Mouse (Mus musculus): Measurements from ENCODE around the gene Syt6.

The Syt6 gene

DNA sequence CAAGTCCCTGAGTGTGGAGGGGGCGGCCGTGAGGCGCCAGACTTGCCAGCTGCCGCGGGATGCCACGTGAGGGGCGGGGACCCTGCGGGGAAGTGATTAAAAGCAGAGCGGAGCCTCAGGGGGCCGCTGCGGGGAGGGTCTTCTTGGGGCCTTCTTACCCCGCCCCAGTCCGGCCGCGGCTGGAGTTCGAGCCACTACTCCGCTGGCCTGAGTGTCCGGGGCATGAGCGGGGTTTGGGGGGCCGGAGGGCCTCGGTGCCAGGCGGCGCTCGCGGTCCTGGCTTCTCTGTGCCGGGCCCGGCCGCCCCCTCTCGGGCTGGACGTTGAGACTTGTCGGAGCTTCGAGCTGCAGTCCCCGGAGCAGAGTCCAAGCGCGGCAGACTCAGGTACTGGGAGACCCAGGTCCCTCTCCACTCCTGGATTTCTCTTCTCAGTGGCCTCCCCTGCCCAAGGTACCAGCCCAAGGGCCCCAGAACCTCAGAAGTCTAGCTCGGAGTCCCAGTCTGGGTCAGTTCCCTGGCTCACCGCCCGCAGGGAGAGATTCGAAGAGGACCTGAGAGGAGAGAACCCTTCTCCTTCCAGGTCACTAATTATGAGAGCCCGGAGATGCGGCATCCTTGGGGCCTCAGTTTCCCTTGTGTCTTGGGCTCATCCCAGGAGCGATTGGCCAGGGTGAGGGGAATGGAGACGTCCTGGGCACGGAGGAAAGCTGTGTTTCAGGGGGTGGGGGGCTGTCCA is at the start of gene Syt6:
Syt6 (plus strand) TSS at position 76 of the 737 bp plus-strand sequence.
- DNase-seq (ENCODE audit: low read depth, low spot score) = no peak

DNA sequence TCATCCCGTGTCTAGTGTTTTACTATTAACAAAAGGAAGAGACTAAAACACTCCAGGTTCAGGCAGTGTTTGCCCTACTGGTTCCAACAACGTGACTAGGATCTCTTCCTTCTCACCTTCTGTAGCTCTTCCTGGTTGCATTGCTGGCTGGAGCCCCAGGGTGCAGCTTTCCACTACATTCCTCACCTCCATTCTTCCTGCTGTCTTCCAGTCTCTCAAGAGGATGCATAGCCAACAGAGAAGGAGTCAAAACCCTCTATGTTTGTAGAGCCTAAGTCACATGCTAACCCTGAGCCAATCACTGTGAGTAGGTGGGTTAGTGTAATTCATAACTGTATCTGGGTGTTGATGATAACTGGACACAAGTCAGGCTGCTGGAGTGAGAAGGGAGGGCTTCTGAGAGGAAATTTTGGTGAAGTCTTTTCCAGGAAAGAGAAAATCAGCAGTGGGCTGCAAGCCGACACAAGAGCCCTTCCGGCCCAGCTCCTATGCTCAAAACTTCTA is 48.8 kb upstream of the Syt6 start:
- DNase-seq (ENCODE audit: low read depth, low spot score) = no peak

DNA sequence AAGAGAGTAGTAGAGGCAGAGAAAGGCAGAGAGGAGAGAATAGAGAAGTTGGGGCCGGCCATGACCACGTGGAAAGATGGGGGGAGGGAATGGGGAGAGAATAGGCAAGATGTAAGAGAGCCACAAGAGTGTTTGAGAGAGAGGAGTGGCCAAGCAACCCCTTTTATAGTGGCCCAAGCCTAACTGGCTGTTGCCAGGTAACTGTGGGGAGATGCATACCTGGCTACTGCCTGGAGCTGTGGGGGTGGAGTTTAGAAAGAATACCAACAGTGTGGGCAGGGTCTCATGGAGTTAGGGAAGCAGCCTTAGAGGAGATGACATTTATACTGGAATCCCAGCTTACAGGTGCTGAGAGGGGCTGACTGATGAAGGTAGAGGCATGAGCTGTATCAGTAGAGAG is 48.2 kb upstream of the Syt6 start:
- DNase-seq (ENCODE audit: low read depth, low spot score) = no peak

DNA sequence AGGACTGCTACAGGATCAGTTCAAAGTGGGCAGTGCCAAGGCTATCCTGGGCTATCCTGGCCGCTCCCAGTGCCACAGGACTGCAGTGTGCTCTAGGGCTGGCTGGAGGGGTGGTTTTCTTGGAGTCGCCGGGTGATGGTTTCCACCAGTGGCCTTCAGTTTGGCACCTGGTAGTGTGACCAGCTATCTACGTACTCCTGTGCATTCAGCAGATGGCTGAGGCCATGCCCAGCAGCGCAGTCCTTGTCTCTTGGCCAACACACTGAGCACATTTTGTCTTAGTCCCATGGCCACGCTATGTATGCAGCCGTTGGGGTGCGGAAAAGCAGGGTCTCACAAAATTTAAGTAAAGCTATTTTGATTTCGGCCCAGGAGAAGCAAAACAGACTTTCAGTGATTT is 41.0 kb upstream of the Syt6 start:
- no peak for DNase-seq (ENCODE audit: low read depth, low spot score)

DNA sequence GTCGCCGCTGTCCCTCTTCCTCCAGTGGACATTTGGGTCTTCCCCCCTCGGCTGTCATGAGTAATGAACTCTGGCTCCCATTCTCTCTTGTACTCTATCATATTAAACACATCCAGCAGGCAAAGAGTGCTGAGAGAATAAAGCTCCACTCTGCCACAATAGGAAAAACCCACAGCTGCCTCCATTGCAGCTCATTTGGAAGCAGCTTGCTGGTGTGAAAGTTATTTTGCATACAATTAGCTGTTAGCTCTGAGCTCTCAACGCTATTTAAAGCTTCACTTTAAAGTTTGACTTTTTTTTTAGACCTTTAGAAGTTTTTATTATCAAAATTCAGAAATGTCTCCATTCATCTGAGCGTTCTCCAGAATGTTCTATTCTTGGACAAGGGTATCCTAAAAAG is 39.8 kb upstream of the Syt6 start:
- no peak for DNase-seq (ENCODE audit: low read depth, low spot score)

DNA sequence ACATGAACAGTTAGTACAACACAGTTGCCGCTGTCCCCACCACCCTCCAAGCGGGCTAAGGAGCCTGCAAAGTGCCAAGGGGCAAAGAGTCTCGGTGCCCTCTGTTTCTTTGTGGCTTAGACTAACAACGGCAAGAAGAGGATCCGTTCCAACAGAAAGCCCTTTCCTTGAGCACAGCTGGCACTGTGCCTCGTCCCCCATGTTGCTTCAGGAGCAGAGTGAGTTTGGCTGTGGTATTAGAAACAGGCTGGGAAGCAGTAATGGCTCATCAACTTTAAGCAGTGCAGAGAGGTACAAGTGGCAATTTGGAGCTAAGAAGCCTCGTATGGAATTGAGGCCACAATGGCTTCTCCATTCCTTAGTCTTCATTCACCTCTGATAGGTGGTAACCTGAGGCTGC is 35.9 kb upstream of the Syt6 start:
- no peak for DNase-seq (ENCODE audit: low read depth, low spot score)

DNA sequence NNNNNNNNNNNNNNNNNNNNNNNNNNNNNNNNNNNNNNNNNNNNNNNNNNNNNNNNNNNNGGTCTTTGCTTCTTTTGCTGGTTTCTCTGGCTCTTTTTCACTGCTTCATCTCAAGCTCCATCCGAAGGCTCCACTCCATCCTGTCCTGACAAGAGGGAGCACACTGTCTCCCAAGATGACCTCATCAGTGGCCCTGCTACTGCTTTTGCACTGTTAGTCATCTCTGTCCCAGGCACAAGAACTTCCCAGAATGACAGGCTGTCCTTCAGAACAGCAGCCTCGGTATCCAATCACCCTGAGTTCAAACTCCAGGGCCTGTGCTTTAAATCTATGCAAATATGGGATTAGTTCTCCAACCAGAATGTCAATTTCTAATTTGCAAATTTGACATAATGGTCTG is 28.9 kb upstream of the Syt6 start:
- no peak for DNase-seq (ENCODE audit: low read depth, low spot score)

DNA sequence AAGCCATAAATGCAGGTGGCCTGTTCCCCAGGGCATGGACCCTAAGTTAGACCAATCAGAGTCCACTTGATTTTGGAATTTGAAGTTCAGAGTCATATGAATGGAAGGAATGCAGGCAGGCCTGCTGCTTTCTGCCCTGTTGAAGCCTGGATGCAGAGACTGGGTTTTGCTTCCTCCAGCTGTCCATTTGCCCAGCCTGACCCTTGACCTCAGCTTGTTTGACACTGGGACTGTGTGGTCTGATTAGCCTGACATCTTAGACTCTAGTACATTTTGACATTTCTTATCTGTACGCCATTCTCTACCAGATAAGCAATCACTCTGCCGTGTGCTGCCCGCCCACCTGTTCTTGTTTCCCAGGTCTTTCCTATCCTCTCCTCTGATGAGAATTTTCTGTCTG is 28.4 kb upstream of the Syt6 start:
- DNase-seq (ENCODE audit: low read depth, low spot score) = no peak

DNA sequence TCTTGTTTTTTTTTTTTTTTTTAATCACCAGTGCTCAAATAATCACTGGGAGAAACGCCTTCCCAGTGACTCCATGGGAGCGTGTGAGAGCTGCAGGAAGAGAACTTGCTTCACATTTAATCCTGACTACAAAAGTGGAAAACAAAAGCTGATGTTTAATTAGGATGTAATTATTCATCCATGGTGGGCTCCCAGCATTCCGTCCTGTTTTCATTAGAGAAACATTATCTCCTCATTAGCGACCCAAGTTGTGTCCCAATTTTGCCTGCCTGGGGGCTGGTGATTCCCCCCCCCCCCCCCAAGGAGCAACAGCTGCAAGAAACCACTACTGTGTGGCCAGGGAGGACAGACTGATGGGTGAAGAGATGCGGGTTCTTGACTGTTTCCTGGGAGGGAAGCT is 24.8 kb upstream of the Syt6 start:
- DNase-seq (ENCODE audit: low read depth, low spot score) = no peak

DNA sequence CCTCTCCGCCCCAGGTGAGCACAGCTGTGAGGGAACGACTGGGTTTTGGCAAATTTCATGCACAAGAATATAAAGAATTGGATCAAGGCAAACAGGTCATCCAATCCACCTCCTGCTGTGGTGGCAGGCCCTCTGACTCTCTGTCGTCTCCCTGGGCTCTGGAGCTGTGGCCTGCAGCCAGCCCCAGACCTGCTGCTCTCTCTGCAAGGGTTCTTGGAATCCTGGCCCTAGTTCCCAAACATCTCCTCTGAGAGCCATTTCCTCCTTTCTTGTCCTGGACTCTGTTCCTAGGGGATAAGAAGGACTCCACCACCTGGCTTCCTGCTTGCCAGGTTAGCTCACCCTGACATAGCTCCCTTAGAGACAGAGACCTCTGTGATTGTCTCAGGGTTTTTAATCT is 7.8 kb upstream of the Syt6 start:
- no peak for DNase-seq (ENCODE audit: low read depth, low spot score)

DNA sequence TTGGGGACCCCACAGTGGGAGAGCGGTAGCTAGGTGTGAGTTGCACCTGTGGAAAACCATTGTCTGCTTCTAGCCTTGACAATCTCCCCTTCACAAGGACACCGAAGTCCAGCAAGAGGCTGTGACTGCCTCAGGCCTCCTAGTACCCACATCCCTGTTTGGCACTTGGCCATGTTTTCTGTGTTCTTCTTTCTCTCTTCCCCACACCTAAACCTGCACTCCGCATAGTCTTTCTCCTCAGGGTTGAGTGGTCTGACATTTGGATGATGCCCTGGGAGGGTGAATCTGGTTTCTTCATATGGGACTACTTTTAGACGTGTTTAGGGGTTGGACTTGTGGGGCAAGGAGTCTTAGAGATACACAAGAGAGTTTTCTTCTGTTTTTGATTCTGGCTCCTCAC is 2.5 kb upstream of the Syt6 start:
- DNase-seq (ENCODE audit: low read depth, low spot score) = no peak

DNA sequence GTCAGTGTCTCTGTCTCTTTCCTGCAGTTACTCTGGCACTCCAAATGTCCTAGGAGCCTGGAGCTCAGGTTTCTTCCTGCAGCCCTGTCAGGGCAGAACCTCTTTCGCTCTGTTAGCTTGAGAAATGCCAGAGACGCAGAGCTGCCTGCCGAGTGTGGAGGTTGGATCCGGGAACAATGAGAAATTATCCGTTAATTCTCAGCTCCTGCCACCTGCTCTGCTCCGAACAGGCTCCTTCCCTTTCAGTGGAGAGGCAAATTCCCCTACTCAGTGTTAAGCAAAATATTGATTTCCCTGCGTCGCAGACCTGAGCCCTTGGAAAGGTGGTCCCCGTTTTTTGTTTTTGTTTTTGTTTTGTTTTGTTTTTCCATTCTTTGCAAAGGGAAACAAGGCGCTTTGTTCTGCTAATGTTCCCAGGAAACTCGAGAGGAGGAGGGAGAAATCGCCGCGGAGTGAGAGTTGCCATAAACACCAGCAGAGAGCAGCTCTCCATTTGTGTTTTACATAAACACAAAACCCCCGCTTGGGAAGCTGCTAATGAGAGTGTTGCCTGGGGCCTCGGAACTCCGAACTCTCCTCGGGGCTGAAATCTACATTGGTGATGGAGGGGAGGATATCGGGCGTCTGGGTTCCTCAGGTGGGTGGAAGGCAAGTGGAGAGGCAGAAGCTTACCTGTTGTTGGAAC is 1.8 kb upstream of the Syt6 start:
- DNase-seq (ENCODE audit: low read depth, low spot score) = no peak

DNA sequence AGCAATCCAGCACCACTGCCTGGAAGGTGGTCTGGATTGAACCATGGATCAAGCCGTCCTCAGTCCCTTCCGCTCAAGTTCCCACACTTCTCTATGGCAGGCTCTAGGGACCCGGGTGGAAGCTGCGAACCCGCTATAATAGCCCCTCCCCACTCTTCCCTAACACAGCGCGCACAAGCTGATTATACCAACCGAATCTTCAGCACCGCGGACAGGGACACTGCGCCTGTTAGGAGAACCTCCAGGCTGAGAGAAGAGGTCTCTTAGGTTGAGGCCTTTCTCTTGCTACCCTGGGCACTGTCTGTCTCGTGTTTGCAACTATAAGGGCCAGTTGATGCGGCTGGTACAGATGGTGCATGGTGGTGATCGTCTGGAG is 1.3 kb upstream of the Syt6 start:
- DNase-seq (ENCODE audit: low read depth, low spot score) = peak; percentile 91

DNA sequence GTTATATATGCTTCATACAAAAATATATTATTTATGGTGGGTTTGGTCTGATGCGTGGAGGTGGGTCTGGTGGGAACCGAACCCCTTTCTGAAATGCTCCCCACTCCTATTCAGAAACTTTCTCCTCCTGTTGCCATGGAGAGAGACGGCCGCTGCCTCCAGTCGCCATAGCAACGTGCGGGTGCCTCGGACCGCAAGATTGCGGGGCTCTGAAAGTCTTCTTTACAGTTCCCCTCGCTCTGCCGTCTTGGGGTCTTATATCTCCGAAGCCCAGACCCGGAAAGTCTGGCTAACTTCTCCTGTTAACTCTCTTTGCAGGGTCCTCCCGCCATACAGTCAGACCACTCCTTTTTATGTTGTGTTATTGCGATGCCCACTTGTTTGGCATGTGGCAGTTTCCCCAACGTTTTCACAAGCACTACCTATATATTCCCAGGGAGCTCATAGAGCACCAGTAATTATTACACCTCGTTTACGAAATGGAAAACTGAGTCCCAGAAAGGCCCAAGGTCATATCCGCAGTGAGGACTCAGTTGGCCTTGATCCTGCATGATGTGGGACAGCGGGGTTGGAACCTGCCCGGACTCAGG is 370 bp upstream of the Syt6 start:
- no peak for DNase-seq (ENCODE audit: low read depth, low spot score)

DNA sequence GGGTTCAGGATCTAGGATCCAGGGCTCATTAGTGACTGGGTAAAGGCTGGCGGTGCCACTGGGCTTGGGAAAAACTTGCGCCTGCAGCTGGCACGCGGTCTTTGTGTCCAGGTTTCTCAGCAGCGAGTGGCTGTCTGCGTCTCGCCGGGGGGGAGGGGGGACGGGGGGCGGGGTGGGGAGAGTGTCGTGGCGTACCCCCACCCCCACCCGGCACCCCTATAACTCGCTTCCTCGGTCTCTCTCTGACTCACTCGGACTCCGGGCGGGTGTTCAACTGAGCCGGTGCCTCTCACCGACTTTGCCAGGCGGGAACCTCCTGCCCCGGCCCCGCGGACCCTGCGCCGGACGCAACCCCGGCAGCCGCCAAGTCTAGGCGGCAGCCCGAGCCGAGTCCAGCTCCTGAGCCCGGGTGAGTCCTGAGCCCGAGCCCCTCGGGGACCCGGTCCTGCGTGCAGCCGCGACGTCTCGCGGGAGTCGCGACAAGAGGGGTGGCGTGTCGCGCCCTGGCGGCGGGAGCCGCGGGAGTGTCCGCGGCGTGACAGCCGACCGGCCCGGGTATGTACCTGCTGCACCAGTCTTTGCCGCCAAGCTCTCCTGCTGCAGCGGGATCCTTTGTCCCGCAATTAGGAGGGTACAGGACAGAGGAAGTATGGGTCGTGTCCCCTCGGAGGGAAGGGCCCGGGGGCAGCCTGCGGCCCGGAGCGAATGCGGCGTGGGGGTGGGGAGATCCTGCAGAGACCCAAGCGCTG is 1.0 kb downstream of the Syt6 start:
- no peak for DNase-seq (ENCODE audit: low read depth, low spot score)

DNA sequence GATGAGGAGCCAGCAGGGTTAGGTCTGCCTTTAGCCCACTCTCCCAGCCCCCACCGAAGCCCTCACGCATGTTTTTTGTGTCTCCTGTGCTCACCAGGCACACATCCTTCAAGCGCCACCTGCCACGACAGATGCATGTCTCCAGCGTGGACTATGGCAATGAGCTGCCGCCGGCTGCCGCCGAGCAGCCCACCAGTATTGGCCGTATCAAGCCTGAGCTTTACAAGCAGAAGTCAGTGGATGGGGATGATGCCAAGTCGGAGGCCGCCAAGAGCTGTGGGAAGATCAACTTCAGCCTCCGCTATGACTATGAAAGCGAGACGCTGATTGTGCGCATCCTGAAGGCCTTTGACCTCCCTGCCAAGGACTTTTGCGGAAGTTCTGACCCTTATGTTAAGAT is 12.1 kb downstream of the Syt6 start:
- DNase-seq (ENCODE audit: low read depth, low spot score) = no peak

DNA sequence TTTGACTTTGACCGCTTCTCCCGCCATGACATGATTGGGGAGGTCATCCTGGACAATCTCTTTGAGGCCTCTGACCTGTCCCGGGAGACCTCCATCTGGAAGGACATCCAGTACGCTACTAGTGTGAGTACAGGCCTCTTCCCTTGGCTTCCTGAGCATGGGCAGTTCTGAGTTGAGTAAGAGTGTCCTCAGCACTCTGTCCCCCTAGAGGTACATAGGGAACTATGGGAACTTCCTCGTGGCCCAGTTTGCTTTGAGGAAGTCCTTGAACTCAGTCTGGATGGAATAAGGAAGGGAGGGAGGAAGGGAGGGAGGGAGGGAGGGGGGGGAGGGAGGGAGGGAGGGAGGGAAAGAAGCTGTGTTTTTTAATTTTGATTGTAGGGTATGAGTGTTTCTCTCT is 12.6 kb downstream of the Syt6 start:
- no peak for DNase-seq (ENCODE audit: low read depth, low spot score)

DNA sequence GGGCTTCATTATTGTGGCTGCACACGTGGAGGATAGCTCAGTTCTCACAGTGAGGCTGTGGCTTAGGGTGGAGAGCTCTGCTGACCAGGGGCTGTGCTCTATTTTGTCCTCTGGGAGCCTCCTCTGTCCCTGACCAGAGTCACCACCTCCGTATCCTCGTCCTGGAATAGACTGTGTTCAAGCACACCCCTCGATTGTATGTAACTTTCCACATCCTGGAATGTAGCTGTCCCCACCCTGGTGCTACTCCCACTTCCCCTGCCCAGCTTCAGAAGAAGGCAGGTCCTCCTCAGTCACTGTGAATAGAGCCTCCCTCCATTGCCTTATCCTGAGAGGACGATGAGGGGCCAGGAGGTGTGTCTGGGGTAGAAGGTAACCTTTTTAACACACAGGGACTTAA is 14.6 kb downstream of the Syt6 start:
- DNase-seq (ENCODE audit: low read depth, low spot score) = no peak

DNA sequence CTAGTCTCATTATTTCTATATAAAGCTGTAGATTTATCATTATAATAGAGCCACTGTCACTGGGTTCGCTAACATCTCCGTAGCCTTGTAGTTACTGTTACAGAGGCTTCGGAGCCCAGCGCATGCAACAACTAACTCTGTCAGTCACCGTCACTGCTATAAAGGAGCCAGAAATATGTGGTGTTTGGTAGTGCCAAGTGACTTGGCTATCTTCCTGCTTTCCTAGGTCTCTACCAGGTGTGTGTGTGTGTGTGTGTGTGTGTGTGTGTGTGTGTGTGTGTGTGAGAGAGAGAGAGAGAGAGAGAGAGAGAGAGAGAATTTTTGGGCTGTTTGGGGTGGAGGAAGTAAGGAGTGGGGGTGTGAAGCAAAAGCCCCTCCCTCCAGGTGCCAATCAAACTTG is 17.6 kb downstream of the Syt6 start:
- no peak for DNase-seq (ENCODE audit: low read depth, low spot score)

DNA sequence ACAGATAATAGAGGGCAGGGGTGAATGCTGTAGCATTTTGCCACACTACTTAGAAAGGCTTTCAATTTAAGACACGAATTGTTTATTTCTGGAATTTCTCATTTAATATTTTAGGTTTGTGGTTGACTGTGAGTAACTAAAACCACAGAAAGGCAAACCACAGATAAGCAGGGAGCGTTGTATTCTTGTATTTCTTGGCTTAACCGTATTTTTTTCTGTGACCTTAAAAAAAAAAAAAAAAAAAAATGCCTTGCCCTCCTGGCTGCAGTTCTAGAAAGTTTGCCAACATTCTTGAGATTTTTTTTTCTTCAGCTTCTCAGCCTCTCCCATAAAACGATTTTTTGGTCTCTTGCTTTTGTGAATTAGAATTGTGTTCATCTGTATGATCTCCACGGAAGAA is 18.6 kb downstream of the Syt6 start:
- DNase-seq (ENCODE audit: low read depth, low spot score) = no peak

DNA sequence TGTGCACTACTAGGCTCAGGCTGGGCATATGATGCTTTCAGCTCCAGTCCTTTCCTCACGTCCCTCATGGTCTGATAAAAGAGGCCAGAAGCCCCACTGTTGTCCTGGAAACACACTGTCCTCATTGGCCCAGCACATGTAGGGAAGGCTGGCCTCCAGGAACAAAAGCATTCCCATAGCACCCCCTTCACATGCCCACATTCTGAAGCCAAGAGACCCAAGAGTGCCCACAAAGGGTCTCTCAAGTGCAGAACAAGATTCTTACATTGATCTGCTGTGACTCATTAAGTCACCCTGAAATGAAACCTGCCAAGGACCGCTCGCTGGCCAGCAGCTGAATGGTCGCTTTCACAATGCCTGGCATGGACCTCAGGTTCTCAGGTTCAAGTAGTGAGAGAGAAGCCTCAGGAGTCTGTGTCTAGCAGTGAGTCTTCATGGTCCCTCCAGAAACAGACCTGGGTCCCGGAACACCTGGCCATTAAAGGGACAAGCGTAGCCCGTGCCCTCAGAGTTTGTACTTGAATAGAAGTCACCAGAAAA is 20.3 kb downstream of the Syt6 start:
- DNase-seq (ENCODE audit: low read depth, low spot score) = no peak

DNA sequence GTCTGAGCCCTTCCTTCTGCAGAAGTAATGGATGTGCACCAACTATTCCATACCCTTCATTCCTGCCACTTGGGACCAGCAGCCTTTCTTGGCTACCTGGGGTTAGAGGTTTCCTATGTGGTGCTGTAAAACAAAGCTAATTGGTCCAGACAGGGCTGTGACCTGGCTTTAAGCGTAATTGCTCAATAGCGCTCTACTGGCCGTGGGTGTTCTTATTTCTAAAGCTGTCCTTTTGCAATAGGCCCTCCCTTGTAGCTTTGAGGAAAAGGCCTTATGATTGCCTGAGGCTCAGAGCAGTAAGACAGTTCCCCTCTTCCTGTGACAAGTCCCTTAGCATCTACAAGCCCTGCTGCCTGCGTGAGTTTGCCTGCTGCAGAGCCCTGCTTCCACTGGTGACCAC is 22.6 kb downstream of the Syt6 start:
- DNase-seq (ENCODE audit: low read depth, low spot score) = no peak

Measured in forelimb bud, embryonic 11.5 days (tissue).